Mouse (Mus musculus) bone marrow macrophage, adult 2 months (primary cell): ENCODE measurements around the gene Gtf2ird2.

Experiments
- CTCF ChIP-seq: IDR thresholded peaks from 2 replicates; pipeline ENCODE4 v1.5.1; 2012; ENCODE audit warnings: low read depth, mild to moderate bottlenecking, low read length, moderate library complexity
- POLR2A ChIP-seq: IDR thresholded peaks from 2 replicates; pipeline ENCODE4 v1.6.1; 2012; ENCODE audit warnings: mild to moderate bottlenecking, low read depth, low read length, borderline replicate concordance

DNA sequence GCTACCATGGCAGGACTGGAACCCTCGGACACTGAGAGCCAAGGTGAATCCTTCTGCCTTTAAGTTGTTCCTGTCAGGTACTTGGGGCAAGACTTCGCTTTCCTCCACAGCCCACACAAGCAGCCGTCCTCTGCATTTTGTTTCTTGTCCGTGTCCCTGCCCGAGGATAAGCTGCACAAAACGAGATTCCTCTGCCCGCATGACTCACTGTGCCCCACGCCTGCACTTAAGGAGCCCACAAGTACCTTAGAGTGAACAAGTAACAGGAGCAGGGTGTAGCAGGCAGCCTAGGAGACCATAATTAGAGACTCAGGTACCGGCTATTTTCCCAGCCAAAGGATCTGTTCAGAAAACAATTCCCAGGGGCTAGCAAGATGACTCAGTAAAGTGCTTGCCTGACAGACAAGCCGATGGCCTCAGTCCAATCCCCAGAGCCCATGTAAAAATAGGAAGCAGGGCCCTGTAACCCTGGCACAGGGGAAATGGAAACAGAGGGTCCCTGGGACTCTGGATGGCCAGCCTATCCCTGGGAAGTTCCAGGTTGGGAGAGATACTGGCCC, 36.5 kb upstream of the Gtf2ird2 start:
- TF ChIP-seq POLR2A (no peak), CTCF (no peak; the same call in 1 of the 2 replicates)
